Mouse (Mus musculus): ENCODE results near the gene Zzz3.

DNA sequence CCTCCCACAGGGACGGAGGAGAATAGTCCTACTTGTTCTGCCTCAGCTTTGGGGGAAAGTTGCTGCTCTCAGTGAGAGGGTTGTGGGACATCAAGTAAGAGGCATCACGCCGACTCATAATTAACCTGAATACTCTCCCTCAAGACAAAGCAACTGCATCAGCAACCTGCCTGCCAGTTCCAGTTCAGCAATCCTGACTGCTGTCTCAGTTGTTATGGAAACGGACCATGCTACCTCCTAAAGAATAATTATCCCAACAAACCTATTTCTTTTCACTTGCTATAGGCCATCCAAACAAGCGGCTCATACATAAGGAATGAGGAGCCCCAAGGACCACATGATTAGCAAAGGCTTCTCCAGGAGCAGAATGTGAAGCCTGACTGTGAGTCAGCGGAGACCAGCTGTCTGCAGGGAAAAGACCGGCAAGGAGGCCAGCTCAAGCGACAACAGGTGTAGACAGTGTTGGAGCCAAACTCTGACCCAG lies 100.2 kb downstream of the Zzz3 start:
- no peak for TF ChIP-seq CTCF (IDR thresholded peaks at IDR 0.05)
- TF ChIP-seq EP300 (IDR thresholded peaks at IDR 0.05), result no peak

Measured in lung, postnatal 0 days (tissue).